Mouse (Mus musculus) testis, adult 2 months (tissue): ENCODE results near the gene Desi1. TPM values are rescaled to one million over a fixed set of nuclear protein-coding genes. Genes with fewer than 3 reads are reported as not detected.

Experiments used
- H3K27ac ChIP-seq: fragments of 200-500 bp; 2 replicates; pipeline ENCODE4 v1.5.1; 2012; ENCODE audit warnings: low read depth, low read length; ENCODE audit not compliant: control insufficient read depth, insufficient read depth
- H3K27me3 ChIP-seq: fragments of 200-500 bp; 2 replicates; pipeline ENCODE4 v1.6.1; 2012; ENCODE audit warnings: mild to moderate bottlenecking, low read length, moderate library complexity; ENCODE audit not compliant: control insufficient read depth, insufficient read depth
- H3K36me3 ChIP-seq: fragments of 200-500 bp; 2 replicates; pipeline ENCODE4 v1.6.1; 2012; ENCODE audit warnings: mild to moderate bottlenecking, low read length; ENCODE audit not compliant: control insufficient read depth, insufficient read depth
- H3K4me1 ChIP-seq: fragments of 200-500 bp; 2 replicates; pipeline ENCODE4 v1.6.1; 2012; ENCODE audit warnings: low read length; ENCODE audit not compliant: control insufficient read depth, insufficient read depth
- H3K4me3 ChIP-seq: fragments of 200-500 bp; 2 replicates; pipeline ENCODE4 v1.5.1; 2012; ENCODE audit warnings: low read depth, mild to moderate bottlenecking, low read length, moderate library complexity, mixed read lengths; ENCODE audit not compliant: control insufficient read depth
- CTCF ChIP-seq: fragments of 200-500 bp; IDR thresholded peaks from 2 replicates; pipeline ENCODE4 v1.5.1; 2012; ENCODE audit warnings: low read depth, mild to moderate bottlenecking, inconsistent platforms, low read length, moderate library complexity; ENCODE audit not compliant: control insufficient read depth, insufficient read depth, insufficient replicate concordance
- POLR2A ChIP-seq: fragments of 200-500 bp; IDR thresholded peaks from 2 replicates; pipeline ENCODE4 v1.6.1; 2012; ENCODE audit warnings: low read depth, mild to moderate bottlenecking, inconsistent platforms, low read length, moderate library complexity; ENCODE audit not compliant: control insufficient read depth
- polyA plus RNA-seq: library from polyadenylated mRNA; depleted of rRNA; stranded (reverse); fragments of >200 nt; gene quantifications from 2 replicates; pipeline ENCODE4 v1.2.3, GENCODE M21; 2012

Desi1 gene
- polyA plus RNA-seq, 1 experiment = 682 TPM

DNA sequence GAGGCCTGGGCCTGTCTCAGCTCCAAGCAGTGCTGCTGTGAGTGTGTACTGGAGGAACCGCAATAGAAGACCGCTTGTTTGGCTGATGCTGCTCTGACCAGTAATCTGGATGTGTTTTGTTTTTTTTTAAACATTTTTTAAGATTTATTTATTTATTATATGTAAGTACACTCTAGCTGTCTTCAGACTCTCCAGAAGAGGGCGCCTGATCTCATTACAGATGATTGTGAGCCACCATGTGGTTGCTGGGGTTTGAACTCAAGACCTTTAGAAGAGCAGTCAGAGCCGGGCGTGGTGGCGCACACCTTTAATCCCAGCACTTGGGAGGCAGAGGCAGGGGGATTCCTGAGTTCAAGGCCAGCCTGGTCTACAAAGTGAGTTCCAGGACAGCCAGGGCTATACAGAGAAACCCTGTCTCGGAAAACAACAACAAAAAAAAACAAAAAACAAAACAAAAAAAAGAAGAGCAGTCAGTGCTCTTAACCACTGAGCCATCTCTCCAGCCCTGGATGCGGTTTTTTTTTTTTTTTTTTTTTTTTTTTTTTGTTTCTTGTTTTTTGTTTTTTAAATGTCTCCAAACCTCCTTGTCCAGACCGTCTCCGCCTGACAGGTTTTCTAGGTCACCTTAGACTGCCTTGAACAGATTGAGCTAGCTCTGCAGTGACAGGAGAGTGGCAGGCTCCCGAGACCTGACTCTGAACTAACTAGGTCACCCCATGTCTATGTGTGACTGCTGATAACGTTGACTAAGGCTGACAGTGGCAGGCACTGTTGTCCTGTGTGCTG lies 2.4 kb upstream of the Desi1 start:
- TF ChIP-seq CTCF (no peak), POLR2A (no peak)
- Histone ChIP-seq H3K4me1 (no peaks in the 10 kb centered on the region), H3K4me3 (no peak overlapping the region)

DNA sequence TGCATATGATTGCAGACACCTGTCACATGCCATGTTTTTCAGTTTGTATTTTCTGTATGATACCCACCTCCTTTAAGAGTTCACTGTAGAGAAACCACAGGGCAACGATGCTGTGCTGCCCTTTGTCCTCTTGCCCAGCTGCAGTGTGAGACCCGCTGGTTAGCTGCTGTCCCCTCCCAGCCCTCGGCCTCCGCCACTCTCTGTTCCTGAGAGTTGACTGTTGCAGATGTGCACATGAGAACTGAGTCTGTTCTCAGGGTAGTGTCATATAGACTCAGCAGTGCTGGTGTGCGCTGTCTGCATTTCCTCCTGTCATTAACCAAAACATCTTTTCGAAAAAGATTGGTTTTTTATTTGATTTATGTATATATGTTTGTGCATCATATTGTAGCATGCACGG lies 1.3 kb downstream of the Desi1 start:
- H3K36me3 ChIP-seq = no peaks in the 10 kb centered on the region
- no peaks in the 10 kb centered on the region for H3K27me3 ChIP-seq
- TF ChIP-seq POLR2A (no peak), CTCF (no peak)
- H3K4me3 ChIP-seq = no peak overlapping the region
- H3K4me1 ChIP-seq = no peaks in the 10 kb centered on the region
- H3K27ac ChIP-seq = no peak overlapping the region

More for the DNA sequence above, 2.4 kb upstream of the Desi1 start:
- no peak overlapping the region for H3K27ac ChIP-seq
- H3K36me3 ChIP-seq = no peaks in the 10 kb centered on the region
- H3K27me3 ChIP-seq = no peaks in the 10 kb centered on the region

DNA sequence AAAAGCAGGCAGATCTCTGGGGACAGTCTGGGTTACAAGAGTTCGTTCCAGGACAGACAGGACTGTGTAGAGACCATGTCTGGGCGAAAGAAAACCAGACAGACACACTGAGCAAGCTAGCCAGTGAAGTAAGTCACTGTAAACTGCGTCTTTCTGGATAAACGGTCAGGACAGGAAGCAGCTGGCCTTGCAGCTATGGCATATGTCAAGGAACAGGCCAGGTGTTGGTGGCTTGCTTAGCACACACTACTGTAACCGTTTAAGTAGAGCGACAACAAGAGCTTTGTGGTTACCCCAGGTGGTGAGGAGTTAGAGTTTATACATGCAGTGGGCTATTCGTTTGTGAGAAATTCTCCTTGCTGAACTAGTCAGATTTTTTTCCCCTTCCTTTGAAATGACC lies 5.9 kb downstream of the Desi1 start:
- peaks cover 2% of the 10 kb centered on the region for H3K4me1 ChIP-seq
- TF ChIP-seq POLR2A = no peak
- no peak for TF ChIP-seq CTCF
- H3K4me3 ChIP-seq = no peak overlapping the region
- no peak overlapping the region for H3K27ac ChIP-seq
- H3K27me3 ChIP-seq = no peaks in the 10 kb centered on the region
- no peaks in the 10 kb centered on the region; the same call in 1 of the 2 replicates for H3K36me3 ChIP-seq

DNA sequence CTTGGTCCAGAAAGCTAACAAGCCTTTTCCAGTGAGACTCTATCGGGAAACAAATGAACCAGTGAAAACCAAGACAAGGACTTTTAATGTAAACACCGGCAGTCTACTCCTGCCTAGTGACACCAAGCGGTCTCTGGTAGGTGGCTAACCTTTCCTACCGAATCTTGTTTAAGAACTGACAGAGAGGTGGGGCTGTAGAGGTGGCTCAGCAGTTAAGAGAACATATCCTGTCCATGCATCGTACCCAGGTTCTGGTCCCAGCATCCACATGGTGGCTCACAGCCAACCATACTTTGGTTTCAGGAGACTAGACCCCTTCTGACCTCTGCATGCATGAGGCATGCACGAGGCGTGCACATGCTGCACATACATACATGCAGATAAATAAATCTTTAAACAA lies 6.4 kb downstream of the Desi1 start:
- no peak overlapping the region for H3K27ac ChIP-seq
- TF ChIP-seq CTCF (no peak), POLR2A (no peak)
- H3K4me3 ChIP-seq = no peak overlapping the region
- peaks cover 3% of the 10 kb centered on the region for H3K4me1 ChIP-seq
- H3K27me3 ChIP-seq = no peaks in the 10 kb centered on the region
- no peaks in the 10 kb centered on the region; the same call in 1 of the 2 replicates for H3K36me3 ChIP-seq

DNA sequence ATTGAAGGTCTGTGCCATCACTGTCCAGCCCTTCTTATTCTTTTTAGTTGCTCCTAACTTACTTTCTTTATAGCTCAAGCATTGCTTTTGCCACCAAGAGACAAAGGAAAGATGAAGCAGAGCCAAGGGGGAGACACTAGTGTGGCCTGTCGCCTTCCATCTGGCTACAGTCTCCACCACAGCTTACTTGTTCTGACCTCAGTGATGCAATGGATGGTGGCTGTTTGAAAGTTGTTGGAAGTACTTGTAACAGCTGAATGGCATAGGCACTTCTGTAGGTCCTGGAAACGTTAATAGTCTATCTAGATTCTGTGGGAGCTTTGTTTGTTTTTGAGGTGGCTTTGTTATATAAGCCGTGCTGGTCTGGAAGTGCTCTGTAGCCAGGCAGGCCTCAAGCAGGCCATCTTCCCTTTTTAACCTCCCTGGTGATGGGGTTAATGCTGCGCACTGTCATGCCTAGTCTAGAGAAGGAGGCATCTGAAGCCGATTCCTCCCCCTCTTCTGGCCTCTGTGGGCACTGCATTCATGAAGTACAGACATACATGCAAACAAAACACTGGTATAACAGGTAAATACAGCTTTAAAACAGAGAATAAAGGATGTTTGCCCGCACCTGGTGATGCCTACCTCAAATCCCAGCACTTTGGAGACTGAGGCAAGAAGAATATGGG lies 9.6 kb downstream of the Desi1 start:
- Histone ChIP-seq H3K27me3 (no peaks in the 10 kb centered on the region), H3K4me1 (peaks cover 3% of the 10 kb centered on the region), H3K36me3 (no peaks in the 10 kb centered on the region; the same call in 1 of the 2 replicates), H3K27ac (no peak overlapping the region), H3K4me3 (no peak overlapping the region)
- no peak for TF ChIP-seq CTCF

DNA sequence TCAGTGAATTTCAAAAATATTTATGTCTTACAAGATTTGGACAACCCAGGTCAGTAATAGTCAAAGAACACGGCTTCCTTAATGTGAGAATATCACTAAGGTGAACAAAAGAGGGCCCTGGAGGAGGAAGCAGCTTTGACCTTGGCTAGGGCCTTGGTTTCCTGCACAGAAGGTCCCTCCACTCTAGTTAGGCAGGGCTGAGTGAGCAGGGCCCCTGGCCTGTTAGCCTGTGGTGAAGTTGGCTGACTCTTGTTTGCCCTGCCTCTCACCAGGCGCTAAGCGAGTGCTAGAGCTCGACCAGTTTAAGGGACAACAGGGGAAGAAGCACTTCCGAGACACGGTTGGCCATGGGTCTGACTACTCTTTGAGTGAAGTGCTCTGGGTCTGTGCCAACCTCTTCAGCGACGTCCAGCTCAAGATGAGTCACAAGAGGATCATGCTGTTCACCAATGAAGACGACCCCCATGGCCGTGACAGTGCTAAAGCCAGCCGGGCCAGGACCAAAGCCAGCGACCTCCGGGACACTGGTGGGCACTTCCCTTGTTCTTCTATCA lies 11.1 kb downstream of the Desi1 start:
- Histone ChIP-seq H3K4me3 (no peak overlapping the region), H3K4me1 (peaks cover 3% of the 10 kb centered on the region), H3K27me3 (no peaks in the 10 kb centered on the region), H3K27ac (peak overlapping the region; percentile 18), H3K36me3 (no peaks in the 10 kb centered on the region; the same call in 1 of the 2 replicates)
- no peak for TF ChIP-seq CTCF
- TF ChIP-seq POLR2A = no peak

DNA sequence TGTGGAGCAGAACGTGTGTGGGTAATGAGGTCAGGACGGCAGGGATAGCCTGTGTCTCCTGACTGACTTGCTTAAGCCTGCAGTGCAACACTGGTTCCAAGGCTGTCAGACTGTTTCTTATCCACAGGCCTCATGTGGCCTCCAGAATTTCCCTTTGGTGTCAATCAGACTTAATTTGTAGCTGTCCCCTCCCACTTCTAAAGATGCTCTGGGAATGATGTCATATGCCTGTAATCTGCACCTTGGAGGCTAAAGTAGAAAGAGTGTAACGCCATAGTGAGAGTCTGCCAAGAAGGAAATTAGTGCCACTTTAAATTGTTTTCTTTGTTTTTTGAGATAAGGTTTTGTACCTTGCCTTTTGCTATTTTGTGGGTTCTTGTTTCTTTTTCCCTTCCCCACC lies 14.4 kb downstream of the Desi1 start:
- H3K4me3 ChIP-seq = no peak overlapping the region
- TF ChIP-seq POLR2A = no peak
- no peak for TF ChIP-seq CTCF
- H3K27ac ChIP-seq = no peak overlapping the region
- H3K27me3 ChIP-seq = no peaks in the 10 kb centered on the region
- peaks cover 6% of the 10 kb centered on the region for H3K4me1 ChIP-seq
- H3K36me3 ChIP-seq = no peaks in the 10 kb centered on the region

DNA sequence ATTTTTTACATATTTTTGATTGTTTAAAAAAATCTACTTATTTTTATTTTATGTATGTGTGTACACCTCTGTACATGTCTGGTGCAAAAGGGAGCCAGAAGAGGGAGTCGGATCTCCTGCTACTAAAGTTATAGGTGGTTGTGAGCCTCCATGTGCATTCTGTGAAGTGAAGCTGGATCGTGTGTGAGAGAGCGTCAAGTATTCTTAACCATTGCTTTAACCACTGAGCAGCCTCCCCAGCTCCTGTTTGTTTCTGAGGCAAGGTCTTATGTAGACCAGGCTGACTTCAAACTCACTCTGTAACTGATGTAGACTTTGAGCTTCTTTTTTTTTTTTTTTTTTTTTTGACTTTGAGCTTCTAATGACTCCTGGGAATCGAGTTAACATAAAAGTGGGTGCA lies 16.2 kb downstream of the Desi1 start:
- H3K27ac ChIP-seq = no peak overlapping the region
- H3K27me3 ChIP-seq = no peaks in the 10 kb centered on the region
- H3K4me3 ChIP-seq = no peak overlapping the region
- TF ChIP-seq POLR2A = no peak
- no peak for TF ChIP-seq CTCF
- peaks cover 4% of the 10 kb centered on the region for H3K4me1 ChIP-seq
- H3K36me3 ChIP-seq = no peaks in the 10 kb centered on the region
